Mouse (Mus musculus) liver, embryonic 12.5 days (tissue): ENCODE results near the gene Kifc3. TPM values are rescaled to one million over a fixed set of nuclear protein-coding genes. Genes with fewer than 3 reads are reported as not detected.
A peak's percentile ranks its signal among the peaks of the same experiment; 100 is the strongest.

ENCODE experiments used
- ATAC-seq: fragments of 200-750 bp; cut with Nextera tagmentation; 2 replicates; pipeline ENCODE4 v1.8.0; 2017; ENCODE audit warnings: moderate number of reproducible peaks, mild to moderate bottlenecking, moderate library complexity
- H3K27ac ChIP-seq: fragments of 300-500 bp; sonication (generic); 2 replicates; pipeline ENCODE4 v1.5.1; 2016; ENCODE audit warnings: mild to moderate bottlenecking
- H3K27me3 ChIP-seq: fragments of 300-500 bp; sonication (generic); replicated peaks from 2 replicates; pipeline ENCODE4 v1.6.1; 2016; ENCODE audit warnings: mild to moderate bottlenecking, moderate library complexity
- H3K36me3 ChIP-seq: fragments of 300-500 bp; sonication (generic); 2 replicates; pipeline ENCODE4 v1.6.1; 2016; ENCODE audit warnings: mild to moderate bottlenecking, moderate library complexity
- H3K4me1 ChIP-seq: fragments of 300-500 bp; sonication (generic); 2 replicates; pipeline ENCODE4 v1.6.1; 2016
- H3K4me2 ChIP-seq: fragments of 300-500 bp; sonication (generic); 2 replicates; pipeline ENCODE4 v1.6.1; 2016; ENCODE audit warnings: mild to moderate bottlenecking, moderate library complexity
- H3K4me3 ChIP-seq: fragments of 300-500 bp; sonication (generic); 2 replicates; pipeline ENCODE4 v1.5.1; 2016; ENCODE audit warnings: mild to moderate bottlenecking, moderate library complexity
- H3K9ac ChIP-seq: fragments of 300-500 bp; sonication (generic); 2 replicates; pipeline ENCODE4 v1.6.1; 2016; ENCODE audit warnings: mild to moderate bottlenecking, moderate library complexity
- H3K9me3 ChIP-seq: fragments of 300-500 bp; sonication (generic); replicated peaks from 2 replicates; pipeline ENCODE4 v1.6.1; 2016; ENCODE audit warnings: mild to moderate bottlenecking, moderate library complexity
- WGBS: fragments of 180-500 bp; shearing (Covaris S2); methylation state at CpG from one replicate; pipeline ENCODE4 v1.1.7; 2016; ENCODE audit not compliant: insufficient replicate concordance; 5-methylcytosine and 5-hydroxymethylcytosine counted together
- polyA plus RNA-seq: library from polyadenylated mRNA; unstranded; fragments of >200 nt; fragmentation: Nextera tagmentation; extraction: Ambion mirVana; gene quantifications from 2 replicates; pipeline ENCODE4 v1.2.1, GENCODE M21; 2016

Kifc3 gene
- polyA plus RNA-seq, 1 experiment from 2014 or later: 8.8 TPM

DNA sequence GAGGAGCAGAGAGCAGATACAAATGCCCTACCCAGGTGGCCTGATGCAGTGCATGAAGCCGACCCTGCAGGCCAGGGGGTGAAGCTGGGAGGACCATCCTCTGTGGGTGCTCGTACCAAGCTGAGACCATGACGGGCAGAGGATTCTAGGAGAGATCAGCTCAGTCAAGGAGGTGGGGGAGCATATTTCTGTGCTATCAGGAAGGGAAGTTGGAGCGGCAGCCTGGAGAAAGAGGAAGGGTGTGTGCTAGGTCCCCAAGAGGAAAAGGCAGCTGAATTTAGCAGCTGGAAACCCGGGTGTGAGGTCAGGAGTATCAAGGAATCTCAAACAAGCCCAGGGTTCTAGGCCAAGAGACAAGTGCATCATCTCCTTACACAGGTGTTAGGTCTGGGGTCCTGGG, 62.1 kb downstream of the Kifc3 start:
- WGBS: 25% methylated on average over 5 of the region's 5 CpGs
- Histone ChIP-seq H3K36me3 (no peaks in the 10 kb centered on the region), H3K4me3 (no peak overlapping the region), H3K9me3 (no peaks in the 10 kb centered on the region), H3K4me2 (0 out of 2 replicates have a peak overlapping the region, but pooled peaks have one; percentile 13), H3K27me3 (peaks cover 82% of the 10 kb centered on the region), H3K9ac (no peak overlapping the region), H3K4me1 (peaks cover 53% of the 10 kb centered on the region), H3K27ac (no peak overlapping the region)
- ATAC-seq: no peak

- peaks cover 41% of the 10 kb centered on the region for H3K4me1 ChIP-seq
- H3K36me3 ChIP-seq: no peaks in the 10 kb centered on the region
- H3K9ac ChIP-seq: no peak overlapping the region
- 32% methylated on average over 1 of the region's 1 CpGs for WGBS
- H3K27ac ChIP-seq: no peak overlapping the region
- H3K27me3 ChIP-seq: peaks cover 69% of the 10 kb centered on the region
- H3K9me3 ChIP-seq: no peaks in the 10 kb centered on the region
- H3K4me2 ChIP-seq: no peak overlapping the region
- no peak for ATAC-seq
- no peak overlapping the region for H3K4me3 ChIP-seq
Measured at GRCm38 (mm10) chr8:95139051-95139365, 63.6 kb downstream of the Kifc3 start.

DNA sequence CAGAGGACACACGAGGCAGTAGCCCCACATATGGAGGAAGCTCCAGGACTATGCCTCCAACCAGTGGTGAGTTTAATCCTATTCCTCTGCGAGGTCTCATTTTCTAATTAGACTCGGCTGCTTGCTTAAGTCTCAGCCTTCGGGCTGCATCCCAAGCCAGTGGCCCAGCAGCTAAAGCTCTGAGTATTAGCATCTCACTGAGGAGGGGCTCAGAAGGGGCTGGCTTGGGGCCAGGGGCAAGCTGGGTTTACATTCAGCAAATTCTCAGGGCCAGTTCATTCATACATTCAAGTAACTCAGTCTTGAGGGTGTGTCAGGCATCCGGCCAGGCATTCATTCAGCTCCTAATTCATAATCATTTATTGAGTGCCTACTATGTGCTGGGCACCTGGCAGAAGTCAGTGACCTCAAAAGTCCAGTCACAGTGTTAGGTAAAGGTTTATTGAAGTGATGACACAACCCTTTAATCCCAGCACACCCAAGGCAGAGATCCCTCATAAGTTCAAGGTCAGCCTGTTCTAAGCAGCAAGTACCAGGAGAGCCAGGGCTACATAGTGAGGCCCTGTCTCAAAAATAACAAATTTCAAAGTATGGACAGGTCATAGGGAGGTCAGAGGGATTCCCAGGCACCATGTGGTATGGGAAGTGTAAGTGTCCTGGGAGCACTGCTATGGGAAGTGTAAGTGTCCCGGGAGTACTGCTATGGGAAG, 64.1 kb downstream of the Kifc3 start:
- 42% methylated on average over 6 of the region's 6 CpGs for WGBS
- ATAC-seq: no peak
- H3K4me3 ChIP-seq: peak overlapping the region; percentile 37; the same call in 1 of the 2 replicates
- H3K36me3 ChIP-seq: no peaks in the 10 kb centered on the region
- H3K9ac ChIP-seq: no peak overlapping the region
- no peaks in the 10 kb centered on the region for H3K9me3 ChIP-seq
- peak overlapping the region; percentile 56 for H3K4me2 ChIP-seq
- H3K4me1 ChIP-seq: peaks cover 39% of the 10 kb centered on the region
- H3K27me3 ChIP-seq: peaks cover 64% of the 10 kb centered on the region
- no peak overlapping the region for H3K27ac ChIP-seq

GRCm38 (mm10) chr8:95137641-95138098, 64.9 kb downstream of the Kifc3 start:
- H3K27me3 ChIP-seq: peaks cover 55% of the 10 kb centered on the region
- peaks cover 32% of the 10 kb centered on the region for H3K4me1 ChIP-seq
- H3K9me3 ChIP-seq: no peaks in the 10 kb centered on the region
- peak overlapping the region; percentile 56 for H3K4me2 ChIP-seq
- WGBS: 11% methylated on average over 28 of the region's 28 CpGs
- peak; percentile 58 for ATAC-seq
- peaks cover 4% of the 10 kb centered on the region; the same call in 1 of the 2 replicates for H3K36me3 ChIP-seq
- H3K9ac ChIP-seq: 0 out of 2 replicates have a peak overlapping the region, but pooled peaks have one; percentile 9
- H3K27ac ChIP-seq: no peak overlapping the region
- H3K4me3 ChIP-seq: peak overlapping the region; percentile 37

GRCm38 (mm10) chr8:95137201-95137600, 65.4 kb downstream of the Kifc3 start:
- WGBS: 36% methylated on average over 12 of the region's 12 CpGs
- peak; percentile 40; the same call in 1 of the 2 replicates for ATAC-seq
- Histone ChIP-seq H3K27me3 (peaks cover 51% of the 10 kb centered on the region), H3K36me3 (peaks cover 7% of the 10 kb centered on the region; the same call in 1 of the 2 replicates), H3K9me3 (no peaks in the 10 kb centered on the region), H3K4me3 (peak overlapping the region; percentile 23), H3K9ac (no peak overlapping the region; the same call in 1 of the 2 replicates), H3K4me2 (peak overlapping the region; percentile 56), H3K4me1 (peaks cover 27% of the 10 kb centered on the region; the same call in 1 of the 2 replicates), H3K27ac (no peak overlapping the region)

DNA sequence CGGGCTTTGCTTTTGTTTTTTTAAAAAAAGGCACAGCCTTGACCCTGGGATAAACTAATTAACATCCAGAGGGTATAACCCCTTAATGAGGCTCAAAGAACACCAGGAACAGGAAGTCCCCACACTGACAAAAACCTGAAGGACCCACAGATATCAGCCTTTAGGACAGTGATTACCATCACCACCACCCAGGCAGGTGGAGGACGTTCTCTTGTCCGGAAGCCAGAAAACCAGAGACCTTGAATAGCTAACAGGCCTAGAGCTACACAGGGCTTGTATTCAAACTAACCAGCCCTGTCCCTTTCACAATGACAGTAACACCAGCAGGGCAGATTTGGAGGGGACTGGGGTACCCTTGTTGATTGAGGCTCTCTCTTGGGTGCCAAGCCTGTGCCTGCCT, 66.4 kb downstream of the Kifc3 start:
- Histone ChIP-seq H3K4me1 (peaks cover 22% of the 10 kb centered on the region; the same call in 1 of the 2 replicates), H3K36me3 (peaks cover 7% of the 10 kb centered on the region; the same call in 1 of the 2 replicates), H3K9ac (no peak overlapping the region), H3K4me3 (no peak overlapping the region), H3K4me2 (no peak overlapping the region), H3K9me3 (no peaks in the 10 kb centered on the region), H3K27me3 (peaks cover 41% of the 10 kb centered on the region), H3K27ac (no peak overlapping the region)
- ATAC-seq: no peak
- WGBS: 56% methylated on average over 3 of the region's 3 CpGs

- ATAC-seq: no peak
- WGBS: 26% methylated on average over 3 of the region's 3 CpGs
- Histone ChIP-seq H3K9me3 (no peaks in the 10 kb centered on the region), H3K4me3 (no peak overlapping the region), H3K27me3 (peaks cover 31% of the 10 kb centered on the region), H3K4me2 (no peak overlapping the region), H3K27ac (no peak overlapping the region), H3K36me3 (peaks cover 7% of the 10 kb centered on the region; the same call in 1 of the 2 replicates), H3K9ac (no peak overlapping the region), H3K4me1 (peaks cover 13% of the 10 kb centered on the region; the same call in 1 of the 2 replicates)
Measured at GRCm38 (mm10) chr8:95135242-95135641, 67.4 kb downstream of the Kifc3 start.

GRCm38 (mm10) chr8:95134186-95134585, 68.4 kb downstream of the Kifc3 start:
- ATAC-seq: no peak
- no peak overlapping the region for H3K4me2 ChIP-seq
- WGBS: 65% methylated on average over 2 of the region's 2 CpGs

DNA sequence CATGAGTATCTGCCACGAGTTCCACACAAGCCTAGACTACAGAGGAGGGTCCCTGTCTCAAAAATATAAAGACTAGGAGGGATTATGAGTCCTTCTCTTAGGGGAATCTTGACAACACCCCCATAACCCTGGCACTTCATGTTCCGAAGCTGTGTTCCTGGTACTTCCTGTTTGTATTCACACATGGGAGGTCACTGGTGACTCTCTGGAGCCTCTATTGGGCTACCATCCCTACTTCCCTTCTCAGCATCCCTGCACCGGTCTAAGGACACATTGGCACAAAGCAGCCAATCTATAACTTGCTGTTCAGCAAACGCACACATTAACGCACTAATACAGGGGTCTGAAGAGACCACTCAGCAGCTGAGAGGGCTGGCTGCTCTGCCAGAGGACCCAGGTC, 70.6 kb downstream of the Kifc3 start:
- Histone ChIP-seq H3K4me1 (0 out of 2 replicates have a peak, but pooled peaks cover 5% of the 10 kb centered on the region), H3K27me3 (peaks cover 8% of the 10 kb centered on the region), H3K36me3 (peaks cover 12% of the 10 kb centered on the region; the same call in 1 of the 2 replicates), H3K4me3 (no peak overlapping the region), H3K4me2 (no peak overlapping the region), H3K9me3 (no peaks in the 10 kb centered on the region), H3K27ac (peak overlapping the region; percentile 17; the same call in 1 of the 2 replicates), H3K9ac (no peak overlapping the region)
- no peak for ATAC-seq
- 59% methylated on average over 5 of the region's 5 CpGs for WGBS

More at GRCm38 (mm10) chr8:95134186-95134585, 68.4 kb downstream of the Kifc3 start:
- 0 out of 2 replicates have a peak, but pooled peaks cover 10% of the 10 kb centered on the region for H3K4me1 ChIP-seq
- no peaks in the 10 kb centered on the region for H3K9me3 ChIP-seq
- no peak overlapping the region for H3K27ac ChIP-seq
- H3K36me3 ChIP-seq: peaks cover 7% of the 10 kb centered on the region; the same call in 1 of the 2 replicates
- H3K4me3 ChIP-seq: no peak overlapping the region
- H3K9ac ChIP-seq: no peak overlapping the region
- H3K27me3 ChIP-seq: peaks cover 27% of the 10 kb centered on the region

GRCm38 (mm10) chr8:95130966-95131537, 71.6 kb downstream of the Kifc3 start:
- 61% methylated on average over 15 of the region's 15 CpGs for WGBS
- H3K9ac ChIP-seq: no peak overlapping the region
- ATAC-seq: peak; percentile 66
- peaks cover 16% of the 10 kb centered on the region; the same call in 1 of the 2 replicates for H3K36me3 ChIP-seq
- 0 out of 2 replicates have a peak, but pooled peaks cover 5% of the 10 kb centered on the region for H3K4me1 ChIP-seq
- H3K9me3 ChIP-seq: no peaks in the 10 kb centered on the region
- peak overlapping the region; percentile 17; the same call in 1 of the 2 replicates for H3K27ac ChIP-seq
- H3K27me3 ChIP-seq: no peaks in the 10 kb centered on the region
- H3K4me2 ChIP-seq: peak overlapping the region; percentile 9; the same call in 1 of the 2 replicates
- H3K4me3 ChIP-seq: no peak overlapping the region

DNA sequence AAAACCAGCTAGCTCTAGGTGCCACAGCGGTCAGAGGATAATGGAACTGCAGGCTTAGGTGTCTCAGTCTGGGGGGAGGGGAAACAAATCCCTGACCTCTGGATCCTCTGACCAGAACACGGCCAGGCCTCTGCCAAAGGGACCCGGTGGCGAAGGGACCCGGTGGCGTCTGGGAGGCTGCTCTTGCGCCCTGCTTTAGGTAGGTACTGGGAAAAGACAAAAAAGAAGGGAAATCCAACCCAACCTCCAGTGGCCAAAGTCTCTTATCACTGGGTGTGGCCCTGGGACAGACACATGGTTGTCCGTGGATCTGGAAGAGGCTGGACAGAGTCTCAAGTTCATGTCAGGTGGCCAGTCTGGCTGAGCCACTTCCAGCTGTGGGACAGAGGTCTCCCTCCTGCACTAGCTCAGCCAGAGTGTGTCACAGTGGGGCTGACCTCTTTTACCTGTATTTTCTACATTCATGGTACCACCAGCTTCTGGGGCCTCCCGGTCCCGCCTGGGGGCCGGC, 73.8 kb downstream of the Kifc3 start:
- Histone ChIP-seq H3K36me3 (peaks cover 17% of the 10 kb centered on the region; the same call in 1 of the 2 replicates), H3K4me3 (no peak overlapping the region), H3K27me3 (no peaks in the 10 kb centered on the region), H3K27ac (no peak overlapping the region), H3K4me1 (0 out of 2 replicates have a peak, but pooled peaks cover 5% of the 10 kb centered on the region), H3K4me2 (no peak overlapping the region), H3K9me3 (no peaks in the 10 kb centered on the region), H3K9ac (no peak overlapping the region)
- 81% methylated on average over 11 of the region's 11 CpGs for WGBS
- ATAC-seq: no peak

GRCm38 (mm10) chr8:95127658-95128057, 75.0 kb downstream of the Kifc3 start:
- H3K4me2 ChIP-seq: no peak overlapping the region
- H3K9ac ChIP-seq: no peak overlapping the region
- H3K4me1 ChIP-seq: 0 out of 2 replicates have a peak, but pooled peaks cover 5% of the 10 kb centered on the region
- no peaks in the 10 kb centered on the region for H3K9me3 ChIP-seq
- no peaks in the 10 kb centered on the region for H3K27me3 ChIP-seq
- peaks cover 18% of the 10 kb centered on the region; the same call in 1 of the 2 replicates for H3K36me3 ChIP-seq
- no peak for ATAC-seq
- H3K4me3 ChIP-seq: no peak overlapping the region
- WGBS: 61% methylated on average over 9 of the region's 9 CpGs
- H3K27ac ChIP-seq: no peak overlapping the region
